Mouse (Mus musculus) left cerebral cortex, adult 18-20 months (tissue): Measurements from ENCODE around the gene Gm13212. TPM values are rescaled to one million over a fixed set of nuclear protein-coding genes. Genes with fewer than 3 reads are reported as not detected.

Source experiments
- total RNA-seq, 2 experiments: library from RNA; stranded (reverse); gene quantifications; 2 replicates each; pipeline ENCODE4 v1.2.3; 2021

The Gm13212 gene
- total RNA-seq, 2 experiments from 2014 or later: 0.44 to 0.84 TPM

Other genes with a start within 250 kb of the Gm13212 start
- under 1 TPM; 0.21 to 0.23 TPM for gene Zfp990, start 74.4 kb upstream of the Gm13212 start, total RNA-seq
- gene Zfp980, start 85.5 kb downstream of the Gm13212 start, total RNA-seq: under 1 TPM in 1 of 2 experiments, not detected in 1; 0.12 TPM